In genomic region chr10:80855749-80856073, GRCm38 (mm10) we compare ENCODE assay signal across 8 mouse cellular contexts. TPM values are rescaled to one million over a fixed set of nuclear protein-coding genes. Genes with fewer than 3 reads are reported as not detected.
A peak's percentile ranks its signal among the peaks of the same experiment; 100 is the strongest.
DNase-seq lines count a peak whose midpoint lies in the region; ATAC-seq and TF ChIP-seq lines count a peak whose summit lies in the region.

No protein-coding gene starts in this region.

- intact Hi-C loops in left cerebral cortex, postnatal 25 days (cut with DNase I), result loop anchor here (1.0 to 2.0 kb wide), 2 partner anchors 19 to 29 kb away; partner anchors contain the start of gene Oaz1

- TF ChIP-seq CTCF in testis, adult 2 months (IDR thresholded peaks at IDR 0.05; ENCODE audit: control insufficient read depth, insufficient read depth, insufficient replicate concordance, low read depth, low read length), result no peak

- H3K27me3 ChIP-seq in testis, adult 2 months (ENCODE audit: control insufficient read depth, insufficient read depth, low read length), result no peaks in the 10 kb centered on the region
- H3K27me3 ChIP-seq in intestine, embryonic 16.5 days (replicated peaks; ENCODE audit: control insufficient read depth, insufficient read depth, low read length), result no peaks in the 10 kb centered on the region
- no peaks in the 10 kb centered on the region for H3K27me3 ChIP-seq in neural tube, embryonic 15.5 days (replicated peaks)

- 0 out of 2 replicates have a peak, but pooled peaks have one; percentile 11 for ATAC-seq in cerebellum, adult (ENCODE audit: insufficient number of reproducible peaks, low FRiP score, low TSS enrichment)
- no peak for ATAC-seq in intestine, embryonic 16.5 days
- no peak for ATAC-seq in neural tube, embryonic 15.5 days (ENCODE audit: low FRiP score)

- 22% methylated on average over 11 of the region's 11 CpGs for WGBS in intestine, embryonic 16.5 days
- WGBS in neural tube, embryonic 15.5 days, result 22% methylated on average over 11 of the region's 11 CpGs

- H3K4me2 ChIP-seq in intestine, embryonic 16.5 days (ENCODE audit: low read depth, low read length), result peak overlapping the region; percentile 94
- H3K4me2 ChIP-seq in neural tube, embryonic 15.5 days, result peak overlapping the region; percentile 96

- H3K27ac ChIP-seq in testis, adult 2 months (ENCODE audit: control insufficient read depth, insufficient read depth, low read depth, low read length), result no peak overlapping the region
- no peak overlapping the region; the same call in 1 of the 2 replicates for H3K27ac ChIP-seq in intestine, embryonic 16.5 days (ENCODE audit: low read length)
- no peak overlapping the region for H3K27ac ChIP-seq in neural tube, embryonic 15.5 days (replicated peaks)

- peak overlapping the region; percentile 90 for H3K9ac ChIP-seq in intestine, embryonic 16.5 days (ENCODE audit: low read depth, low read length)
- peak overlapping the region; percentile 87 for H3K9ac ChIP-seq in neural tube, embryonic 15.5 days (replicated peaks)

- H3K4me1 ChIP-seq in testis, adult 2 months (ENCODE audit: control insufficient read depth, insufficient read depth, low read length), result peaks cover 2% of the 10 kb centered on the region
- peaks cover 25% of the 10 kb centered on the region for H3K4me1 ChIP-seq in intestine, embryonic 16.5 days (ENCODE audit: control insufficient read depth, insufficient read depth, low read length)
- peaks cover 49% of the 10 kb centered on the region for H3K4me1 ChIP-seq in neural tube, embryonic 15.5 days

- no peaks in the 10 kb centered on the region; the same call in none of the 2 replicates for H3K36me3 ChIP-seq in testis, adult 2 months (ENCODE audit: control insufficient read depth, insufficient read depth, low read length)
- H3K36me3 ChIP-seq in intestine, embryonic 16.5 days (ENCODE audit: control insufficient read depth, insufficient read depth, low read length), result peaks cover 11% of the 10 kb centered on the region
- H3K36me3 ChIP-seq in neural tube, embryonic 15.5 days, result peaks cover 22% of the 10 kb centered on the region

- DNase-seq in cerebellum, adult 9-10 months, result no peak
- no peak for DNase-seq in testis, postnatal 10 days (ENCODE audit: low spot score)
- DNase-seq in left cerebral cortex, postnatal 25 days (ENCODE audit: low spot score in 2 of 2), result no peak
- DNase-seq in yolk sac, embryonic 10.5 days (ENCODE audit: low spot score), result no peak

- no peaks in the 10 kb centered on the region for H3K9me3 ChIP-seq in intestine, embryonic 16.5 days (ENCODE audit: control insufficient read depth, low read length)
- H3K9me3 ChIP-seq in neural tube, embryonic 15.5 days (replicated peaks), result no peaks in the 10 kb centered on the region

- TF ChIP-seq POLR2A in testis, adult 2 months (IDR thresholded peaks at IDR 0.05; ENCODE audit: control insufficient read depth, low read depth, low read length), result no peak

- peak overlapping the region; percentile 81 for H3K4me3 ChIP-seq in testis, adult 2 months (ENCODE audit: control insufficient read depth, low read depth, low read length)
- peak overlapping the region; percentile 96 for H3K4me3 ChIP-seq in intestine, embryonic 16.5 days (ENCODE audit: low read length)
- peak overlapping the region; percentile 82 for H3K4me3 ChIP-seq in neural tube, embryonic 15.5 days (replicated peaks)

RNA-seq across cellular contexts. Expression of gene Sppl2b, which starts 0.6 kb away (rescaled TPM):
- polyA plus RNA-seq in testis, adult 2 months (2012; rRNA removed), result 169 and 173 TPM in 2 replicates
- 36.2 and 36.6 TPM in 2 replicates for polyA plus RNA-seq in intestine, embryonic 16.5 days (2015; fragmentation: Nextera tagmentation; extraction: Ambion mirVana)
- polyA plus RNA-seq in neural tube, embryonic 15.5 days (2015; fragmentation: Nextera tagmentation; extraction: Ambion mirVana), result 78.6 and 84.1 TPM in 2 replicates
- total RNA-seq in left cerebral cortex, postnatal 25 days (2021), result 10 to 100 TPM; 58.6 to 66.2 TPM

RNA-seq across cellular contexts. Expression of gene Lsm7, which starts 0.7 kb away (rescaled TPM):
- 60.3 and 67.0 TPM in 2 replicates for polyA plus RNA-seq in testis, adult 2 months (2012; rRNA removed)
- polyA plus RNA-seq in intestine, embryonic 16.5 days (2015; fragmentation: Nextera tagmentation; extraction: Ambion mirVana), result 198 and 240 TPM in 2 replicates
- polyA plus RNA-seq in neural tube, embryonic 15.5 days (2015; fragmentation: Nextera tagmentation; extraction: Ambion mirVana), result 226 and 240 TPM in 2 replicates
- 10 to 100 TPM; 35.9 to 47.8 TPM for total RNA-seq in left cerebral cortex, postnatal 25 days (2021)

RNA-seq across cellular contexts. Expression of gene Lingo3, which starts 11.9 kb away (rescaled TPM):
- polyA plus RNA-seq in testis, adult 2 months (2012; rRNA removed), result 0.16 and 0.26 TPM in 2 replicates
- polyA plus RNA-seq in intestine, embryonic 16.5 days (2015; fragmentation: Nextera tagmentation; extraction: Ambion mirVana), result 0.07 and 0.10 TPM in 2 replicates
- 14.6 and 18.6 TPM in 2 replicates for polyA plus RNA-seq in neural tube, embryonic 15.5 days (2015; fragmentation: Nextera tagmentation; extraction: Ambion mirVana)
- total RNA-seq in left cerebral cortex, postnatal 25 days (2021), result 10 to 100 TPM; 35.6 to 48.0 TPM

RNA-seq across cellular contexts. Expression of gene Tmprss9, which starts 15.9 kb away (rescaled TPM):
- polyA plus RNA-seq in testis, adult 2 months (2012; rRNA removed), result 2.0 and 2.7 TPM in 2 replicates
- polyA plus RNA-seq in intestine, embryonic 16.5 days (2015; fragmentation: Nextera tagmentation; extraction: Ambion mirVana), result 0.06 TPM in 1 of 2 replicates, not detected in the other
- polyA plus RNA-seq in neural tube, embryonic 15.5 days (2015; fragmentation: Nextera tagmentation; extraction: Ambion mirVana), result 0.09 and 0.35 TPM in 2 replicates
- total RNA-seq in left cerebral cortex, postnatal 25 days (2021), result under 1 TPM in 1 of 2 experiments, not detected in 1; 0.32 TPM

RNA-seq across cellular contexts. Expression of gene Oaz1, which starts 29.3 kb away (rescaled TPM):
- 261 and 275 TPM in 2 replicates for polyA plus RNA-seq in testis, adult 2 months (2012; rRNA removed)
- polyA plus RNA-seq in intestine, embryonic 16.5 days (2015; fragmentation: Nextera tagmentation; extraction: Ambion mirVana), result 1,610 and 1,714 TPM in 2 replicates
- polyA plus RNA-seq in neural tube, embryonic 15.5 days (2015; fragmentation: Nextera tagmentation; extraction: Ambion mirVana), result 1,221 and 1,325 TPM in 2 replicates
- 100 to 1,000 TPM; 500 to 527 TPM for total RNA-seq in left cerebral cortex, postnatal 25 days (2021)

Comparison
In these comparisons a context has a peak if more than half of its experiments do, and no peak if none do; other contexts are left out.
1. RNA of gene Lingo3, which starts 11.9 kb away (polyA plus RNA-seq): 14.6 to 18.6 TPM in neural tube, embryonic 15.5 days; 0.16 to 0.26 TPM in testis, adult 2 months and 0.07 to 0.10 TPM in intestine, embryonic 16.5 days; every median in the first group is over 10 times any median in the second.
2. Peak in every context shown above with its lines, with median percentiles within 50 percentile points of each other: H3K4me3 ChIP-seq.